Mouse (Mus musculus) gastrocnemius, adult 2 months (tissue): Measurements from ENCODE around the gene Srgn. TPM values are rescaled to one million over a fixed set of nuclear protein-coding genes. Genes with fewer than 3 reads are reported as not detected.

Experiments
- DNase-seq: peaks from one replicate; pipeline ENCODE4 v3.0.0; 2022
- H3K27ac ChIP-seq: fragments of 200-600 bp; 2 replicates; pipeline ENCODE4 v1.8.1; 2022; ENCODE audit warnings: mild to moderate bottlenecking
- H3K4me3 ChIP-seq: fragments of 200-600 bp; 2 replicates; pipeline ENCODE4 v1.8.1; 2022; ENCODE audit warnings: mild to moderate bottlenecking, moderate library complexity
- CTCF ChIP-seq: fragments of 200-600 bp; IDR thresholded peaks from 2 replicates; pipeline ENCODE4 v1.8.1; 2022; ENCODE audit warnings: antibody characterized with exemption, mild to moderate bottlenecking, moderate library complexity
- intact Hi-C: fragments of 180-260 bp; cut with DNase I; formaldehyde crosslinking; loops from one replicate; pipeline ENCODE4 v1.15.1; 2025
- long read RNA-seq, 2 experiments: library from polyadenylated mRNA; stranded (forward); transcript quantifications; one replicate each; pipeline ENCODE4 v2.0.0; 2021
- total RNA-seq, 2 experiments: library from RNA; stranded (reverse); gene quantifications; 2 replicates each; pipeline ENCODE4 v1.2.3; 2021

Gene Srgn
- total RNA-seq: 10 to 100 TPM; 12.9 to 19.7 TPM
- long read RNA-seq, experiment 1, partial matches to known transcripts: 0 of 3 reads
- long read RNA-seq, experiment 1, other reads (novel, unspliced or antisense): 0 of 3 reads
- long read RNA-seq, experiment 2, partial matches to known transcripts: 1 of 5 reads
- long read RNA-seq, experiment 2, other reads (novel, unspliced or antisense): 0 of 5 reads

- no peak for DNase-seq
- intact Hi-C loops: no loop called here
- Histone ChIP-seq H3K27ac (no peak within 1 kb of the TSS), H3K4me3 (no peak within 1 kb of the TSS)
- TF ChIP-seq CTCF: no peak
Observed at GRCm38 (mm10) chr10:62527351-62527750, at the start of gene Srgn. Srgn (minus strand) TSS chr10:62527451.

GRCm38 (mm10) chr10:62575001-62575400 is 47.8 kb upstream of the Srgn start:
- Histone ChIP-seq H3K27ac (no peak overlapping the region), H3K4me3 (no peak overlapping the region)
- intact Hi-C loops: no loop called here
- DNase-seq: no peak
- no peak for TF ChIP-seq CTCF

DNA sequence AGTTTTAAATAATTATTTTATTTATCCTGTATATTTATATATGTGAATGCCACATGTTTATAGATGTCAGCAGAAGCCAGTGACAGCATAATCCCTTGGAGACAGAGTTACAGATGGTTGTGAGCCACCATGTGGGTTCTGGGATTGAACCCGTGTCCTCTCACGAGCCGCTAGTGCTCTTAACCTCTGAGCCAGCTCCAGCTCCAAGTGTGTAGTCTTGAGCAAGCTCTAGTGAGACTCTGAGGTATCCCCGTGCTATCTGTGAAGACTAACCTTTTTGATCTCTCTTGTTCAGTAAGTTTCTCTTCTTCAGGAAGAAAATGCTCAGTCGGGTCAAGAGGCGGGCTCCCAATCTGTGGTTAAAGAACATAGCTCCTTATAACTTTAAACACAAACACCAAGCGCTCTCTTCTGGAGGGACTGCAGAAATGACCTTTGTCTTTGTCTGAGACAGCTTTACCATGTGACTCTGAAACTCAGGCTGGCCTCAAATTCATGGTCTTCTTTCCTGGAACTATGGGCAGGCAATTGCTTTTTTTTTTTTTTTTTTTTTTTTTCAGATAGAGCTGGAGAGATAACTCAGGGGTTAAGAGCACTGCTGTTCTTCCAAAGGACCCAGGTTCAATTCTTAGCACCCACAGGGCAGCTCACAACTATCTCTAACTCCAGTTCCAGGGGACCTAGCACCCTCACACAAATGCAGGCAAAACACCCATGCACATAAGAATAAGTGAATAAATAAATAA is 43.0 kb upstream of the Srgn start:
- no peak for TF ChIP-seq CTCF
- H3K4me3 ChIP-seq: no peak overlapping the region
- no peak overlapping the region for H3K27ac ChIP-seq
- DNase-seq: no peak
- intact Hi-C loops: no loop called here

DNA sequence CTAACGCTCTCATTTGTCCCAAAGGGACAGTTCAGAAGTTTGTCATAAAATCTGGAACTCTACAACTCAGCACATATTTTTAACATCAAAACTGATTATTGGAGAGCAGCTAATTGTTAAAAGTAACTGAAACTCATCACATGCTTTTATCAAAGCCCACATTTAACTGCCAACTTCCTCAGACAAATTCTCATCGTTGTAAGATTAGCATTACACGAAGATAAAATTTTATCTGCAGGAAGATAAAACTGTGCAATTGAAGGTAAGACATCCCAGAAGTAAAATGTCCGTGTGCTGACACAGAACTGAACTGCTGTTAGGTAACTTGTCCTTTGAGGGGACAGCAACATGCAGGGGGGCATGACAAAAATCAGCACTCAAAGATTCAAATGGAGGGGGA is 41.6 kb upstream of the Srgn start:
- intact Hi-C loops: no loop called here
- no peak overlapping the region for H3K4me3 ChIP-seq
- no peak overlapping the region for H3K27ac ChIP-seq
- TF ChIP-seq CTCF: no peak
- no peak for DNase-seq

- TF ChIP-seq CTCF: peak; percentile 45
- Histone ChIP-seq H3K27ac (no peak overlapping the region), H3K4me3 (no peak overlapping the region)
- intact Hi-C loops: no loop called here
- no peak for DNase-seq
Observed at GRCm38 (mm10) chr10:62557736-62558135, 30.5 kb upstream of the Srgn start.

- Histone ChIP-seq H3K4me3 (no peak overlapping the region), H3K27ac (no peak overlapping the region)
- TF ChIP-seq CTCF: no peak
- intact Hi-C loops: no loop called here
- DNase-seq: no peak
Observed at GRCm38 (mm10) chr10:62556558-62556901, 29.3 kb upstream of the Srgn start.

DNA sequence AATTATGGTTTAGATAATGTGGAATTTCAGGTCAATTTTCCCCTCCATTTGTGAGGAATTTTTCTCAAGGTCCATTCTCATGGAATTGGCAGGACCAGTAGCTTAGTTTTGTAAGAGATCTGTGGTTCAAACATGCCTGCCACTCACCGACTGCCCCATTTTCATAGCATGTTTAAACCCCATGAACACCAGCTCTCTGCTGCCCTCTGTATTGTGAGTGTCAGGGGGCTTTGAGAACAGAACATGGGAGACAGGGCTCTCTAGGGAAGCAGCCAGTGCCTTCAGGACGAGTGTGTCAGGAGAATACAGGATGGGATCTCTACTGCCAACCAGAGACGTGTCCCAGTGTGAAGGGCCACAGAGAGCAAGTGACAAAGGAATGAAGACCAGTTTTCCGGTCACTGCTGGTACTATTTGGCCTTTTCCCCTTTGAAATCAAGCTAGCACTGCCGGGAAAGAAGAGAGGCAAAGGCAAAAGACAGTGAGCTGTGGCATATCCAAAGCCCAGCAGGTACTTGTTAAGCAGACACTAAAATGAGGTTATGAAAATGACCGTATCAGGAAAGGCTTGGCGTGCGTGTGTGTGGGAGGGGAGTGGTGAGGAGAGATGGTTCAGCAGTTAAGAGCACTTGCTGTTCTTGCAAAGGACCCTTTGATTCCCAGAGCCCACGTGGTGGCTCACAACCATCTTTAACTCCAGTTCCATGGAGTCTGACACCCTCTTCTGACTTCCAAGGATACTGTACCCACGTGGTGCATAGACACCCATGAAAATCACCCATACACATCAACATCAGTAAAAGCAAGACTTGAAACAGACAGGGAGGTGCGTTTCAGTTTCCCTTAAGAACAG is 28.7 kb upstream of the Srgn start:
- no peak overlapping the region for H3K27ac ChIP-seq
- no peak overlapping the region for H3K4me3 ChIP-seq
- no peak for DNase-seq
- intact Hi-C loops: no loop called here
- no peak for TF ChIP-seq CTCF

- no peak for DNase-seq
- Histone ChIP-seq H3K27ac (no peak overlapping the region), H3K4me3 (no peak overlapping the region)
- TF ChIP-seq CTCF: no peak
- intact Hi-C loops: no loop called here
Observed at GRCm38 (mm10) chr10:62553611-62554091, 26.4 kb upstream of the Srgn start.

- Histone ChIP-seq H3K27ac (no peak overlapping the region), H3K4me3 (no peak overlapping the region)
- intact Hi-C loops: no loop called here
- no peak for TF ChIP-seq CTCF
- no peak for DNase-seq
Observed at GRCm38 (mm10) chr10:62550787-62551300, 23.6 kb upstream of the Srgn start.

DNA sequence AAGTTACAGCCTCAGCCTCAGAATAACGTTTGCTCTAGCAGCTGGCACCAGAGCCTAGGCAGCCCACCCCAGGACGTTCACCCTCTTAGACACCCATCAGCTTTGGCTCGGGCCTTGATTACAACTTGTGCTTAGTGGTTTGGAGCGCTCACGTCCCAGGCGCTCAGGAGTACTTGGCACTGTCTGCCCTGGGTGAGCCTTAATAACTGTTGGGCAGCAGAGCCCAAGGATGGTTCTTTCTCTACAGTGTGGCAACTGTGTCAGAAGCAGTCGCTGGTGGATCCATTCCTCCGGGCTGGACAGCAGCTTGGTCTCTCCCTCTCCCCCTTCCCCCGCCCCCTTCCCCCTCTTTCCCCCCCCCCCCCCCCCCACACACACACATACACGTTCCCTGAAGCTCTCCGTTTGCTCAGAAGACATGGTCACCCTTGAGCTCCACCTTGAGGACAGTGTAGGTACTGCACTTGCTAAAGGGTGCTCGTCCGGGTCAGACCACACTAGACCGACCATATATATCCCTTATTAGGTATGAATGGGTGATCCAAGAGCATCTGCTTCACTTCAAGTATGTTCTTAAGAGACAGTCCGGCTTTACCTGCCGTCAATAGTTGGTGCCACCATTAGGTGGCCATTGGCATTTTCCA is 22.4 kb upstream of the Srgn start:
- peak; percentile 80 for DNase-seq
- Histone ChIP-seq H3K27ac (no peak overlapping the region), H3K4me3 (peak overlapping the region; percentile 42)
- peak; percentile 75 for TF ChIP-seq CTCF
- intact Hi-C loops: loop anchor here (1.0 kb wide), 1 partner anchor 49 kb away; no protein-coding TSS in a partner anchor

DNA sequence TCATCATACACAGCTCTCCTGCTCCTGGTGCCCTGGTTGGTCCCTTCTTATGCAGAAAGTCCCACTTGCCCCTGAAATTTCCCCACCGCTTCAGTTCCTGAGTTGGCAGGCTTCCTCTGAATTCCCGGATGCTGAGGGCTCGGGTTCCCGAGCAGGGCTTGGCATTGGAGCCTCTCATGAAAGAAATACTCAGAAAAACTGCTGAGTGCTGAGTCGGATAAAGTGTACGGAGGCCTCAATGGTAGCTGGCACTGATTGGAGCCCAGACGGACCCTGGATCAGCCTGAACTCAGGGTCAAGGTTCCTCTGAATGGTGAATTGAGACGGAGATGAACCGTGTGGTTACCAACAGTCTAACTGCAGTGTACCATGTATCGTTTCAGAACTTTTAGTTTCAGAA is 19.2 kb upstream of the Srgn start:
- peak; percentile 65 for DNase-seq
- H3K4me3 ChIP-seq: peak overlapping the region; percentile 51
- TF ChIP-seq CTCF: no peak
- intact Hi-C loops: no loop called here
- H3K27ac ChIP-seq: peak overlapping the region; percentile 63

DNA sequence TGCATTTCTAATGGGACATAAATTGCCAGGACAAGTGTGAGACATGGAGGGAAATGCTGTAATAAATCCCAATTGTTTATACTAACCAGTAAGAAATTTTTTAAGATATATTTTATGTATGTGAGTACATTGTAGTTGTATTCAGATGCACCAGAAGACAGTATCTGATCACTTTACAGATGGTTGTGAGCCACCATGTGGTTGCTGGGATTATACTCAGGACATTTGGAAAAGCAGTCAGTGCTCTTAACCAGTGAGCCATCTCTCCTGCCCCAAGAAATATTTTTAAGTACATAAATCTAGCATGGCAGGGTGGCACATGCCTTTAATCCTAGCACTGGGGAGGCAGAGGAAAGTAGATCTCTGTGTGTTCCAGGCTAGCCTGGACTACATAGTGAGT is 18.5 kb upstream of the Srgn start:
- TF ChIP-seq CTCF: peak; percentile 21; the same call in 1 of the 2 replicates
- intact Hi-C loops: no loop called here
- DNase-seq: no peak
- Histone ChIP-seq H3K4me3 (no peak overlapping the region), H3K27ac (no peak overlapping the region)
